Mouse (Mus musculus) right cerebral cortex, adult 18-20 months (tissue): ENCODE measurements around the gene Tas1r2.

Experiments
- DNase-seq: peaks from one replicate; pipeline ENCODE4 v3.0.0; 2022; ENCODE audit warnings: mixed read lengths

Tas1r2 gene

GRCm38 (mm10) chr4:139710467-139711334 is 57.4 kb downstream of the Tas1r2 start:
- DNase-seq, result no peak

GRCm38 (mm10) chr4:139715241-139715932 is 62.0 kb downstream of the Tas1r2 start:
- DNase-seq, result no peak

- DNase-seq, result peak; percentile 69
Observed at GRCm38 (mm10) chr4:139716477-139717169, 63.3 kb downstream of the Tas1r2 start.

- DNase-seq, result no peak
Observed at GRCm38 (mm10) chr4:139718978-139719377, 65.6 kb downstream of the Tas1r2 start.
